Mouse (Mus musculus) layer of hippocampus, adult 2 months (tissue): ENCODE measurements at regions not wholly inside any gene's neighbourhood (a gene's known extent, or its start where the extent isn't known, plus 50 kb on each side); places are given as distances from the start of the nearest gene placed in this dataset.

Experiments used
- DNase-seq, 2 experiments: peaks; one replicate each; pipeline ENCODE4 v3.0.0; 2022; ENCODE audit warnings: low spot score in 2 of 2
- H3K27ac ChIP-seq: fragments of 200-600 bp; 2 replicates; pipeline ENCODE4 v1.8.1; 2022
- H3K4me3 ChIP-seq: fragments of 200-600 bp; 2 replicates; pipeline ENCODE4 v1.8.1; 2022; ENCODE audit warnings: mild to moderate bottlenecking
- CTCF ChIP-seq: fragments of 200-600 bp; conservative IDR thresholded peaks from 2 replicates; pipeline ENCODE4 v1.8.1; 2022; ENCODE audit warnings: antibody characterized with exemption, mild to moderate bottlenecking, moderate library complexity

DNA sequence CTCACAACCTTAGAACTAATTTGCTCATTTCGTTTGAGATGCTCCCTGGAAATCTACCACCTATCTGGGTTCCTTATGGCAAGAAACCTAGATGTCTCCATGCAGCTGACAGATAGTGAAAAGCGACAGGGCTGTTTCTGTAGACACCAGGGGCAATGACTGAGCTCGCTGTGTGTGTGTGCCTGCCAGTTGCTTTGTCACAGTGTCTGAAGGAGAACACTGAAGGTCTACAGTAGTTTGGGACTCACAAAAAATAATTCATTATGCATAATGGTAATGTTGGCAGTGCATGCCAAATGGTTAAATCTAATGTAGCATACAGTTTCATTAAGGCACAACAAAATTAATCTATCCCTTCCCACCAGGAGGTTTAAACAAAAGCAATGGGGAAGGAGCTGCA lies 453.2 kb upstream of the Kif2a start:
- TF ChIP-seq CTCF = no peak
- no peak for DNase-seq
- no peak overlapping the region for H3K4me3 ChIP-seq

DNA sequence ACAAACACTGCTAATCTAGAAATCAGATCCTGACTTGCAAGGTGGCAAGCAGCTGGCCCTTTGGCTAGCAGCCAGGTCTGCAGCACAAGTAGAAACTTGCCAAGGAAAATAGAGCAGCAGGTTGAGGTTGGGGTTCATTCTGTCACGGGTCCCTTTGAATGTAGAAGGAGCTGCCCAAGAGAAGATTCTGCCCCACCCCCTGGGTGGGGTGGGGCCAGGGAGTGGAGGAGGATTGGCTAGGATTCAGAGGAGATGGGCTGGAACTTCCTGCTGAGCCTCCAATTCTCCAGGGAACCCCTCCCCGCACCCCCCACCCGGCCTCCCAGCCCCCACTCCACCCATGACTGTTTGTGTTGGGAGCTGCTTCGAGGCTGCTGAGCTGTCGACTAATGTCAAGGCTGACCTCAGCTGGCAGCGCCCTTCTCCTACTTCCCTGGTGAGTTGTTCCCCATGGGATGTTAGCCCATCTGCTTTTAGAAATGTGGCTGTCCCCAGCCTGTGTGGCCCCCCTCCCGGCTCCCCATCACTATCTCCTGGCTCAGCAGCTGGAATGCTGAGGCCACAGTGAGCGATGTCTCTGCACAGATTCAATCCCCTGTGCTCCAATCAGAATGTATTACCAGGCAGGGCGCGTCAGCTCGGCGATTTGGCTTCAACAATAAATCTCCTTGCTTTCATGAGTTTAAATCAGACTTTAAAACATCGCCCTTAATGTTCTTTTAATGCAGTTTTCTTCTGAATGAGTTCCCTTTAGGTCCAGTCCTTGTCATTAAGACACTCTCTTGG lies 447.8 kb upstream of the Kif2a start:
- Histone ChIP-seq H3K4me3 (peak overlapping the region; percentile 40), H3K27ac (no peak overlapping the region)
- peak in 1 of 2 experiments; percentile 1 for DNase-seq
- no peak for TF ChIP-seq CTCF

More for the DNA sequence above, 453.2 kb upstream of the Kif2a start:
- H3K27ac ChIP-seq = no peak overlapping the region

DNA sequence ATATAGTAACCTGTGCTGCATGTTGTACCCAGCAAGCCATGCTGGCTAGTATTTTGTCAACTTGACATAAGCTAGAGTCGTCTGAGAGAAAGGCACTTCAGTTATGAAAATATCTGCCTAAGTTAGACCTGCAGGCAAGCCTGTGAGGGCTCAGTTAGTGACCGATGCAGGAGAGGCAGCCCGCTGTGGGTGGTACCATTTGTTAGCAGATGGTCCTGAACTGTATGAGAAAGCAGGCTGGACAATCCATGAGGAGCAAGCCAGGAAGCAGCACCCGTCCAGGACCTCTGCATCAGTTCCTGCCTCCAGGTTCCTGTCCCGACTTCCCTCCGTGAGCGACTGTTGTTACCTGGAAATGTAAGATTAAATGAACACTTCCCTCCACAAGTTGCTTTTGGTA lies 440.9 kb upstream of the Kif2a start:
- DNase-seq = no peak
- Histone ChIP-seq H3K27ac (no peak overlapping the region), H3K4me3 (no peak overlapping the region)
- no peak for TF ChIP-seq CTCF

DNA sequence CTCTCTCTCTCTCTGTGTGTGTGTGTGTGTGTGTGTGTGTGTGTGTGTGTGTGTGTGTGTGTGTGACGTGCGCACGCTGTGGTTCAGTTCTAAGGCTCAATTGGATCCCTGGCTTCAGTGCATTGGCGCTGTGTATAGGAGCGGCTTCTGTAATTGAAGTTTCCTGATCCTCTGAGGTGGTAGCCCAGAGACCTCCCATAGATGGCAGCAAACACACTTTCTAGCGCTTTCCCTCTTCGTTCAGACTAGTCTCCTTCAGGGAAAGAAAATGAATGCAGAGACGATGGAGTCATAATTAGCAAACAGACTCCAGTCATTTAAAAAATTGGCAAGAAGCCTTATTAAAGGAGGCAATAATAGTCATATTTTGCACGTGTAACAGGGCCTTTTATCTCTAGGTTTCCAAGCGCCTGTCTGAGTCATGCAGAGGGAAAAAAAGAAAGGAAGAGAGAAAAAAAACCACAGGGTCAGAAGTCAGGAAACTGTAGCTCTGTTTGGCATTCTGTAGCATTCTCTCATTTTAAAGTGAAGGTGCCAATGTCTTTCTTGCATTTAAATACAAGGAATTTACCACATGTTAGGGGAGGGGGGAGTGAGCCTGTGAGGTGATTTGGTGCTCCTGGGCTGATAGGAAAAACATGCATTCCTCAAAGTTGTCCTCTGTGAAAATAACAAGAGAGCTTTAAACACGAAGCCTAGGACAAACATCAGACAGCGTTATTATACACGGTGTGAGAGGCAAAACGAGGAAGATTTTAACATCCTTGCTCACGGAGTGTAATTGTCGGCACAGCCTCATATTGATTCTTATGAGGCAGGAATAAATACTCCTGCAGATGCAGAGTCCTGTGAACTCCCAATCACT lies 439.4 kb upstream of the Kif2a start:
- TF ChIP-seq CTCF = peak; percentile 81
- Histone ChIP-seq H3K27ac (no peak overlapping the region), H3K4me3 (no peak overlapping the region; the same call in 1 of the 2 replicates)
- peak; percentile 69 to 81 for DNase-seq

DNA sequence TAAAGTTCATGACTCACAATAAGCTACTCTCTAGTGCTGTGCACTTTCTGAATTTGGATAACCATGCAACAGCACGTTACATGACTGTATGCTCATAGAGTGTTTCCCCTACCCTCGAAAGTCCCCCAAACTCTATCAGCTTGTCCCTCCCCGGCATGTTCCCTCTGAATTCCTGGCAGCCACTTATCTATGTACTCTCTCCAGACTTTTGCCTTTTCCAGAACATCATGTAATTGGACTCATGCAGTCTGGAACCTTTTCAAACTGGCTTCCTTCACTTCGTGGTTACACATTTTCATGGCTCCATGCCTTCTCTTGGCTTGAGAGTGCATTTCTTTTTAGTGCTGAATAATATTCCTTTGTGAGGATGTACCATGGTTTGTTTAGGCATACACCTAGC lies 436.8 kb upstream of the Kif2a start:
- Histone ChIP-seq H3K27ac (no peak overlapping the region), H3K4me3 (no peak overlapping the region)
- TF ChIP-seq CTCF = no peak
- no peak for DNase-seq

DNA sequence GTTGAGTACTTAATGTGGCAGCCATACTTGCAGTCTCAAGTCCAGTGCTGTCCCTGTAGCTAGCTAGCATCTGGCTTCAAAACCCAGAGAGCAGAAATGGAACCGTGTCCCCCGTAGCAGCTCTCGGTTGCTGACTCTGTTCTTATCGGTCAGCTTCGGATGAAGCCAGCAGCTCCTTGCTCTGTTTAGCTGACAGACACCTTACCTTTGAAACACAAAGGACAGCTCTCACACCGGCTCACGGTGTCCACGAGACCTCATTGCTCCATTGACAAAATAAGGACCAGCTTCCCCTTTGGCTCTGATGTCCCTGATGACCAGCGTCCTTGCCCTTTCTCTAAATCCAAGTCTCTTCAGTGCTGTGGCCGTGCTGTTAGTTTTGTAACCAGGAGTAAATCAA lies 435.3 kb upstream of the Kif2a start:
- TF ChIP-seq CTCF = no peak
- Histone ChIP-seq H3K4me3 (no peak overlapping the region), H3K27ac (no peak overlapping the region)
- no peak for DNase-seq

DNA sequence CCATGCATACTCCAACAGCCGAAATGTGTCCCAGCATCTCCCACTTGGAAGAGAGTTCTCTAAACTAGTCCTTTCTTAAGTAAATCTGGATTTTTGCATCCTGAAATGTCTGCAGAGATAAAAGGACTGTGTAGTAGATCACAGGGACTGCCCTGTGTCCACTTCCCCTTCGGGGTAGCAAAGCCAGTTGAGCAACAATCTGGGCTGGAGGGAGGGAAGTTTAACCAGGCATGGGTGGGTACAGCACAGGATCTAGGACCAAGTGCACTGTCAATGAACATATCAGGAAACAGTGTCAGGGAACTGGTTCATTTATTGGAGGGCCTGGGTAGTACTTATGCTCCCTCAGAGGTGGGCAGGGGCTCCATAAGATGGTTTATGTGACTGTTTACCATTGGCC lies 434.5 kb upstream of the Kif2a start:
- H3K4me3 ChIP-seq = no peak overlapping the region
- DNase-seq = no peak
- no peak overlapping the region for H3K27ac ChIP-seq
- TF ChIP-seq CTCF = no peak

DNA sequence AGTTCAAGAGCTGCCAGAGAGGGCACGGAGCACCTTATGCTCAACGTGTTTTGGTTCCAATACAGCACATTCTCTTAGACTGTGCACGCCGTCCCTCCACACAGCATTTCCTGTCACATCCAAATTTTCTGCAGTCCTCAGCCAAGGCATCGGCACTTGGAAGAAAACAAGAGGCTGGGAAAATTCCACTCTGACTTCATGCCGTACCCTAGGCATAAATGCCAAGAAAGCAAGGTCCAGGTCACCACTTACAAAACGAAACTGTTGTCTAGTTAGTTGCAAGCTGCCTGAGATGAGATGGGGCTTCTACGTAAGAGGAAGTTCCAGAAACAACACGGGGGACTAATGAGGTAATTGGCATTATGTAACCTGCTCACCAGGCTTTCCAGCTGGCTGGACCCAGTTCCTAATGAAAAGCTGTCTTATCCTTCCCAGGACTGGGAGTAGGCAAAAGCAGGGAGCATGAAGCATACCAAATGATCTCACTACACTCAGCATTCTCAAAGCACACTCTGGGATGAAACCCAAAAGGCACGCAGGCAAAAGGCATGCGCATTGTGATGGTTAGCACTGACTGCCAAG lies 427.8 kb upstream of the Kif2a start:
- DNase-seq = peak; percentile 48 to 85
- no peak for TF ChIP-seq CTCF
- Histone ChIP-seq H3K27ac (peak overlapping the region; percentile 90), H3K4me3 (peak overlapping the region; percentile 55)

DNA sequence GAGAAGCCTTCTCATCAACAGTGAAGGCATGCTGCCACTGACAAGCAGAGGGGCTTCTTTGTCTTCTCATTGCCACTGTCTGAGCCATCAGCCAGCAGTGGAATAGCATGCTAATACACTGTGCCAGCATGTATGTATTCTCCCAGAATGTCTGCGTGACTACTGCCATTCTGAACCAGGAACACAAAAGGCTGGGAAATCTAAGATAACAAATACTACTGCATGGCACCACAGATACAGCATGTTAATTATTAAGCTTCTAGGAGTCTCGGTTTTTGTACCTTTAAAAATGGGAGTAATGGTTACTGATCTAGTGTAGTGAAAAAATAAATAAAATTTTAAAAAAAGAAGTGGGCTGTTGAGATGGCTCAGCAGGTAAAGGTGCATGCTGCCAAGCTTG lies 425.9 kb upstream of the Kif2a start:
- TF ChIP-seq CTCF = no peak
- no peak overlapping the region for H3K4me3 ChIP-seq
- H3K27ac ChIP-seq = no peak overlapping the region
- DNase-seq = no peak

DNA sequence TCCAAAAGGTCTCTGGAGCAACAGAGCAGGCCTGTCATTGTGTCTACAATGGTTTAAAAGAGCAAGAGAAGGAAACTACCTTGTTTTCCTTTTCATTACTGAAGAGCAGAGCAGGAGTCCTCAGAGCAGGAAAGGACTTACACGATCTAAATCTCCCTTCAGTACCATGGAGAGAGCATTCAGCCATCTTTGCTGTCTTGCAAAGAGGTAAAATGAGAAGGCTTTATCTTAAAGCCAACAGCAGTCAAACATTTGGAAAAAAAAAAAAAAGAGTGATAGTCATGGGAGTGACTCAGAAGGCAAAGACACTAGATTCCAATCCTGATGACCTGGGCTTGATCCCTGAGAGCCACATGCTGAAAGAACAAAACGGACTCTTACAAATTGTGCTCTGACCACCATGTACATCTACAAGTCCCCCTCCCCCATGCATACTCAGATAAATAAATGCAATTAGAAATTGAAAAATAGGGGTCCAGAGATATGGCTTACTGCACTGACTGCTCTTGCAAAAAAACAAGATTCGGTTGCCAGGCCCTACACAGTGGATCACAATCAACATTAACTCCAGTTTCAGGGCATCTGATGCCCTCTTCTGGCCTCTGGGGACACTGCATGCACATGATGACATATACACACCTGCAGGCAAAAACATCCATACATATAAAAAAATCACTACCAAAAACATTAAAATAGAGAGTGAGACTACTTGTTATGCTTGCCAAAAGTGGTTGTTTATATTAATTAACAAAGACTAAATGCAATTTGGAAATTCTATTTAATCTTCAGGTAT lies 397.6 kb upstream of the Kif2a start:
- no peak for DNase-seq
- H3K4me3 ChIP-seq = no peak overlapping the region
- TF ChIP-seq CTCF = peak; percentile 51
- no peak overlapping the region for H3K27ac ChIP-seq

DNA sequence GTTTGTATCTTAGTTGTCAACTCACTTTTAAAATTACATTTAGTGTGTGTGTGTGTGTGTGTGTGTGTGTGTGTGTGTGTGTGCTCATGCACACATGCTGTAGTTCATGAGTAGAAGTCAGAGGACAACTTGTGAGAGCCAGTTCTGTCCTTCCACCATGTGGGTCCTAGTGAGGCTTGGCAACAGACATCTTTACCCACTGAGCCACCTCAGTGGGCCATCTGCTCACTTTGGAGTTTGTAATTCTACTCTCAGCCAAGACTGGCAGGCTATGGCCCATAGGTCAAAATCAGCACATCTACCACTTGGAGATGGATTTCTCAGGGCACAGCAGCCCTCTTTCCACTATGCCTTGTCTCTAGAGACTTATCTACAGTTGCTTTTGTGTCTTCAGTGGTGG lies 388.3 kb upstream of the Kif2a start:
- DNase-seq = no peak
- Histone ChIP-seq H3K4me3 (no peak overlapping the region), H3K27ac (no peak overlapping the region)
- no peak for TF ChIP-seq CTCF

DNA sequence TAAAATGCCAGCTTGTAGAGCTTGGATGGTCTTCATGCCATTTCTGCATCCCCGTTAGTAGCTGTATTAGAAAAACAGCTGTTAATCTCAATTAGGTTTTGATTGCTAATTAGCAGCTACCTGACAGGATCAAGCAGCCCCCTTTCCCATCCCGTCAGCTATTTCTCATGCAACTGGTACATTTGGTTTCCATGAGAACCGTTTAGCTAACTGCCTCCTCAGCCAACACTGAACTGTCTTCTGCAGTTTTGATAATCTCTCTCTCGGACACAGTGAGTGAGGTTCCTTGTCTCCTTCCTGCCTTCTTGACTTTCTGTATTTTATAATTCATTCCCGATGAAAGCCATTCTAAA lies 385.7 kb upstream of the Kif2a start:
- peak in 1 of 2 experiments; percentile 51 for DNase-seq
- TF ChIP-seq CTCF = no peak
- Histone ChIP-seq H3K4me3 (peak overlapping the region; percentile 1; the same call in 1 of the 2 replicates), H3K27ac (peak overlapping the region; percentile 83)
